Mouse (Mus musculus) 3134 (cell line): Measurements from ENCODE around the gene Nupr1.
A peak's percentile ranks its signal among the peaks of the same experiment; 100 is the strongest.

Experiments
- DNase-seq: peaks from one replicate; pipeline ENCODE4 v3.0.0-alpha.2; 2011; ENCODE audit warnings: low spot score; ENCODE audit not compliant: insufficient read length; ENCODE audit errors: extremely low read depth

Gene Nupr1

DNA sequence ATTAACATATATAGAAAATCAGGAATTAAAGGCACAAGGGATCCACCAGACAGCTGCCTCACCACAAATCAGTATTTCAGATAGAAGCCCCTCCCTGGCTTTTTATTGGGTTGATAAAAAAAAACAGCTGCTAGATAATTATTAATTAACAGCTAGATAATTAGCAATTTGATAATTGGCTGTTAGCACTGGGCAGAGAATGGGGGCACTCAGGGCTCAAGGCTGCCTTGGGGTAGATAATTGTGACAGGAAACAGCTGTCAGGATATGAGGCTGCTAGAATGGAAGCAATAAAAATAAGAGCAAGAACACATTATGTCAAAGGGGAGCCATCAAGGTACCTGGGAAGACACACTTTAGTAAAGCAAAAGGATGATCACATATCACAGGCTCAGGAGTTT, 14.3 kb upstream of the Nupr1 start:
- DNase-seq: no peak

DNA sequence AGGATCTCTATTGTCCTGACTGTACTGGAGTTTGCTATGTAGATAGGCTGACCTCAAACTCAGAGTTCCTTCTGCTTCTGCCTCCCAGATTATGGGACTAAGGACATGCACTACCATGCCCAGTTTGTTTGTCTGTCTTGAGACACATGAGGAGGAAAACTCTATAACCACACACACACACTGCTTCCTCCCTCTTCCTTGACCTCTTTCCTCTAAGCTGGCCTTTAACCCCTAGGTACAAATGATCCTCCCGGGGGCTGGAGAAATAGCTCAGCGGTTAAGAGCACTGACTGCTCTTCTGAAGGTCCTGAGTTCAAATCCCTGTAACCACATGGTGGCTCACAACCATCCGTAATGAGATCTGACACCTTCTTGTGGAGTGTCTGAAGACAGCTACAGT, 13.7 kb upstream of the Nupr1 start:
- DNase-seq: no peak

DNA sequence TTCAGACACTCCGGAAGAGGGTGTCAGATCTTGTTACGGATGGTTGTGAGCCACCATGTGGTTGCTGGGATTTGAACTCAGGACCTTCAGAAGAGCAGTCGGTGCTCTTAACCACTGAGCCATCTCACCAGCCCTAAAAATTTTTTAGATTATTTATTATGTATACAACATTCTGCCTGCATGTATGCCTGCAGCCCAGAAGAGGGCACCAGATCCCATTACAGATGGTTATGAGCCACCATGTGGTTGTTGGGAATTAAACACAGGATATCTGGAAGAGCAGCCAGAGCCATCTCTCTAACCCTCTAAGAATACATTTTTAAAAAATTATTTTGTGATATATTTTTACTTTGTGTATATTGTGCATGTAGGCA, 12.6 kb upstream of the Nupr1 start:
- DNase-seq: peak; percentile 57

DNA sequence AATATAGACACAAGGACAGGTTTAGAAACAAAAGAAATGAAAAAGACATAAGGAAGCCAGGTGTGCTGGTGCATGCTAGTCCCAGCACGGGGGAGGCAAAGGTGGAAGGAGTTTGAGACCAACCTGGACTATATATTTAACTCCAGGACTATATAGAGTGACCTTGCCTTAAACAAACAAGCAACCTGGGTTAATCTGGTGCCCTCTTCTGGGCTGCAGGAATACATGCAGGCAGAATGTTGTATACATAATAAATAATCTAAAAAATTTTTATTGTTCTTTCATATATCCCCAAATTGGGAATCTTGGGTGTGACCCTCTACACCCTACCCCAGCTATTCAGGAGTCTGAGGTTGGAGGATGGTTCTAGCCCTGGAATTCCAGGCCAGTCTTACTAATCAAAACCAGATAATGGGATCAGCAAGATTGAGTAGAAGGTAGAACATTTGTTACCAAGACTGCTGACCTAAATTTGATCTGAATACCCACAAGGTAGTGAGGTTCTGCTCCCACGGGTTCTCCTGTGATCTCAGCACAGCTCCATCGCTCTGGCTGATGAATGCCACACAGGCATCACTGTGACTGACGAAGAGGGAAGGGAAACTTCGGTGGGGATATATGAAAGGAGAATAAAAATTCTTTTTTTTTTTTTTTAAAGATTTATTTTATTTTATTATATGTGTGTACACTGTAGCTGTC, 12.0 kb upstream of the Nupr1 start:
- no peak for DNase-seq

DNA sequence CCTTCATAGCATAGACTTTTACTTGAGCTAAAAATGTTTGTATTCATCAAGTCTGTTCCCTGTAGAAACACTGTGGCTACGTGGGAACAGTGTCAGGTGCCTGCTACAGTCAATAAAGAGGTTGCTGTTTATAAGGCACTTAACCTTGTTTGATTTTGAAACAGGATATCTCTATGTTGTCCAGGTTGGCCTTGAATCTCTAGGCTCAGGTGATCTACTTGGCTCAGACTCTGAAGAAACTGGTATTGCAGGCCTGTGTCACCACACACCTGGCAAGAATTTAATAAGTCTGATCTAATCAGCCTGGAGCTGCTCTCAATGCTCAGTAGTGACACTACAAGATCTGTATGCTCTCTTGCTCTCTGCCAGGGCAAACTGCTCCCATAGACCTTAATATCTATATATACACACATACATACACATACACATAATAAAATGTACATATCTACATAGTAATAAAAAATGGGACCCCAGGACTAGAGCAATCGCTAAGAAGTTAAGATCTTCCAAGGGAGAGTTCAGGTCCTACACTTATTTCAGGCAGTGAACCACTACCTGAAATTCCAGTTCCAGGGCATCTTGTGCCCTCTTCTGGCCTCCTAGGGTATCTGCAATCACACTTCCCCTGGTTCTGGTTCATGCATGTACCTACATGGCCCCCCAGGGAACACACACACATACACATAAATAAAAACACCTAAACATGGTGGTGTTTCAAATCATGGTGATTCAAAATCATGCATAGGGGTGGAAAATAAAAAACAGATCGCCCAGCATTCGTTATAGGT, 6.3 kb upstream of the Nupr1 start:
- no peak for DNase-seq

DNA sequence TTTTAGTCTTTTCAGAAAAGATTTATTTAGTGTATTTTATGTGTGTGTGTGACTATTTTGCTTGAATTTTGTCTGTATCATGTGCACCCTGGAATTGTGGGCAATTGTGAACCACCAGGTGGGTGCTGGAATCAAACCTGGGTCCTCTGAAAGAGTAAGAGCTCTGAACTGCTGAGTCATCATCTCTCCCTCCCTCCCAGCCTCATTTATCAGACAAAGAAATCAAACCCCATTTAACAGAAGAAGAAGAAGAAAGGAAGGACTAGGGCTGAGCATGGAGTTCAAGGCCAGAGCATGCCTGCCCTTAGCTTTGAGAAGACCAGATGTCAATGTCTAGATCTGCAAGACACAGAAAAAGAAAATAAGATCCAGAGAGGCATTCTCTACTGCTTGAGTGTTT, 4.7 kb upstream of the Nupr1 start:
- DNase-seq: no peak

DNA sequence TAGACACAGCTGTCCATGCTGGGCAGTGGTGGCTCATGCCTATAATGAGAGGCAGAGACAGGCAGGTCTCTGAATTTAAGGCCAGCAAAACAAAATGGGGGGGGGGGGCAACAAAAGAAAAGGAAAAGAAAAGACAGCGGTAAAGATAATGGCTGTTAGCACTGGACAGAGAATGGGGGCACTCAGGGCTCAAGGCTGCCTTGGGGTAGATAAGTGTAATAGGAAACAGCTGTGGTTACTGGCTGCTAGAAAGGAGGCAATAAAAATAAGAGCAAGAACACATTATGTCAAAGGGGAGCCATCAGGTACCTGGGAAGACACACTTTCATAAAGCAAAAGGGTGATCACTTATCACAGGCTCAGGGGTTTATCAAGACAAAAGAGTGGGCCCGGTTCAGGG, 1.8 kb upstream of the Nupr1 start:
- no peak for DNase-seq

DNA sequence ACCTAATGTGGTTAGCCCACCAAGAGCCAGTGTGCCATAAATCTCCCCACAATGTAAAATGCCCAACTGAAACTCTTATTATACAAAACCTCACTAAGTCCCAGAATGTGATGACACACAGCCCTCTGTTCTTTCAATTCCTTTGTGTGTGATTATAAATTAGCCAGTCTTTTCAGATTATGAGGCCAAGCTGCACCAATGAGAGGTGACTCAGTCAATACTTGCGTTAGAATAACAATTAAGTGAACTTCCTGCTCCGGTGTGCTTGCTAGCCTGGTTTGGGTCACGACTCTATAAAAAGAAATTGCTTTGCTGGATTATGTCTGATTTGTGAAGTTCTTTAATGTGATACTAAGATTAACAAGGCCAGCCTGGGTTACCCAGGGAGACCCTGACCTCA, 746 bp downstream of the Nupr1 start:
- no peak for DNase-seq

DNA sequence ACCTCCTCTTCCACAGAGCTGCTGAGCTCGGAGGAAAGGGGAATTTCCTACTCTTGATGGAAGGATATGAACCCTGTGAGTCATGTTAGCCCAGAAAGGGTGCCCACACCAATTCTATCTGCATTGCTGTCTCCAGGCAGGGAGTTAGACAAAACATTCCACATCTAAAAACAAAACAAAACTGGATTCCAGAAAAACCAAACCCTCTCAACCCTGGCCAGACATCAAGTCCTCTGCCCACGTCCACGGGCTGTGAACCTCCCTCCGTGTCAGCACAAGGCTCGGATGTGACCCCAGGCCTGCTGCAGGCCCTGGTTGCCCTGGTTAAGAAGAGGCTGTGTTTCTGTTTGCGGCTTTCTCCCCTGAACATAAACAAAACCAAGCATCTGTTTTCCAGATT, 2.5 kb downstream of the Nupr1 start:
- DNase-seq: peak; percentile 73

DNA sequence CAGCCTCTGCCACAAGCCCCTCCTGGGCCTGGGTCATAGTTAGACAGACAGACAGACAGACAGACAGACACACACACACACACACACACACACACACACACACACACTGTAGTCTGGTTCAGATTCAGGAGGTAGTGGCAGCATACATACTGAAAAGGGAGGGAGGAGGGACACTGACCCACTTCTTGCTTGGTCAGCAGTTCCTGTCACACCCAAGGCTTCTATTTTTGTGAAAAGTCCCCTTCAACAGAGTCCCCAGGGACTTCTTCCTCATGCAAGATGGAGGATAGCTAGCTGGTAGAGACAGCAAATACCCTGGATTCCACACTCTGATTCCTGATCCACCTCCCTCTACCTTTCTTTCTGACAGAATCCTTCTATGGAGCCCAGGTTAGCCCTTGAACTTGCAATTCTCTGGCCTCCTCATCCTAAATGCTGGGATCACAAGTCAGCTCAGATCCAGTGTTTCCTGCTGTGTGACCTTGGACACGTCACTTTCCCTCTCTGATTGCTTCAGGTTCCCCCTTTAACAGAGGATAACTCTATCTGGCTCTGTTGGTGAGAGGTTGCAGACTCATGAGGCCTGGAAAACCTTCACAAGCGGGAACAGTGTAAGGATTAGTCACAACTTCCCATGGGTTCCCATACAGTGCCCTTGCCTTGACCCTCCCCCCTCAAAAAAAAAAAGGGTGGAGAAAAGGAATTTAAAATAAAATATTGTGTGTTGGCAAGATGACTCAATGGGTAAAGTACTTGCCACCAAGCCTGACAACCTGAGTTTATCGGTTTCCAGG, 4.7 kb downstream of the Nupr1 start:
- peak; percentile 67 for DNase-seq

DNA sequence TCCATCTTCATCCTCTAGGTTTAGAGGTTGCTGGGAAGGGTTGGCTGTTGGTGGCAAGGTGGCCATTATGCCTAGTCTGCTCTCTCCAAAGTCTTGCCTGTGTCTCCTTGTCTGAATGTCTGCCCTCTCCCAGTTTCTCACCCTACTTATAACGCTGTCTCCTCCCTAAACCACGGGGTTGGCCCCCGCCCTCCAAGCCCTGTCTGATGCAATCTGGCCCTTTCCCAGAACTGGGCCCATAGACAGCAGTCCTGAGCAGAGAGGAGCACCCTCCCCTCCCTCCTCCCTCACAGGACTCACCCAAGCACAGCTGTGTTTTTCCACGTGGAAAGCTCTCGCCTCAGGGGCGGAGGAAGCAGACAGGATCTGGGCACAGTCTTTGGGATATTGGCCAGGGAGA, 5.3 kb downstream of the Nupr1 start:
- peak; percentile 91 for DNase-seq

DNA sequence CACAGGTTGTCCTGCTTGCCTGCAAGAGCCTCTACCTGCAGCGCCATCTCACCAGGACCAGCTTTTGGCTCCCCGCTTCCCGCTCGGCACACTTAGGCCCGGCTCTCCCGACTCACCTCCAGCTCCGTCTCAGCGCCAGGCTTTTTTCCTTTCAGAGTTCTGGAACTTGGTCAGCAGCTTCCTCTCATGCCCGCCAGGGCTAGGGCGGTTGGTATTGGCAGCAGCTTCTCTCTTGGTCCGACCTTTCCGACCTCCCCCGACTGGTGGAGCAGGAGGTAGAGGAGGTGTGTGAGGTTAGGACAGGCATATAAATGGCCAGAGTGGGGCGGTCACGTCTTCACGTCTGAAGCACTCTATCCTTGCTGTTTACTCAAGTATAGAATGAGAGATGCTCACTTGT, 5.9 kb downstream of the Nupr1 start:
- peak; percentile 74 for DNase-seq

DNA sequence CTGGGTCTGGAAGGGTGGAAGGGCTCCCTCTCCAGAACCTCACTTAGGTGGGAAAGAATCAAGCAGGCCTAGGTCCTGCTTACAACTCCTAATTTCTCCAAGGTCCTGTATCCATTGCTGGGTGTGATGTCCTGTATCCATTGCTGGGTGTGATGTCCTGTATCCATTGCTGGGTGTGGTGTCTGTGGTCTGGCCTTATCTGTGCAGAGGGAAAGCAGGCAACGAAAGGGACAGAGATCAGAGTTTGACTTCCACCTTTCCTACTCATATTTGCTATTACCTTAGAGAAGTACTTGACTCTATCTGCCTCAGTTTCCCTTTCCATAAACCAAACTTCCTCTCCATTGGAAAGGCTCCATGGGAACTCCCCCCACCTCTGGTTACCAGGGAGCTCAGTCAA, 7.3 kb downstream of the Nupr1 start:
- no peak for DNase-seq

DNA sequence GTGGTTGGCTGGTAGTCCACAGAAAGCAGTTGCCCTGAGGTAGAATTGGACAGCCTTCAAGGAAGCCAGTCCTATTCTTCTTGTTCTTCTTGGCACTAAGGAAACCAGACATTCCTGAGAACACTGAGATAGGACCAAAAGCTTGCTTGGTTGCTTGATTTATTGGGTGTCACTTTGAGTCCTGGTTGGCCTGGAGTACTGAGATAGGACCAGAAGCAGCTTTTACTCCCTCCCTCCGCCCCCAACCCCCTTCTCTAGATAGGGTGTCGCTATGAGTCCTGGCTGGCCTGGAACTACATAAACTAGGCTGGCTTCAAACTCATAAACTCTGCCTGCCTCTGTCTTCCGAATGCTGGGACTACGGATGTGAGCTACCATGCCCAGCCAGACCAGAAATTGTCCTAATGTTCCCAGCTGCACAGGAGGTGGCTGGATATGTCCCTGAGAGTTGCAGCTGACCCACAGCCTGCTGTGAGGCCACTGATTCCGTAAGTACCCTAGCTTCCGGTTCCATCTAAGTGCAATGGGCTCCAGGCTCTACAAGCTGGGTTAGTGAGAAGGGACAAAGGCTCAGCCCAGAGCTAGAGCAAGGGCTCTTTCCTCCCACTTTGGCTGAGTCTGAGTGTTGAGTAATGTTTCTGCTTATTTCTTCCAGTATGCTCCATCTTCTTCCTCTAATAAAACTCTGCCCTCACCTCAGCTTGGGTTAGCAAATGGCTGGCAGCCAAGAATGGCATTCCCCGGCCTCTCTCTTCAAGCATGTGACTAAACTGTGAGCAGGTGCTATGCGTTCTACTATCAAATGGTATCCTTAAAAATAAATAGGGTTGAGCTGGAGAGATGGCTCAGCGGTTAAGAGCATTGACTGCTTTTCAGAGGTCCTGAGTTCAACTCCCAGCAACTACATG, 9.0 kb downstream of the Nupr1 start:
- peak; percentile 23 for DNase-seq

DNA sequence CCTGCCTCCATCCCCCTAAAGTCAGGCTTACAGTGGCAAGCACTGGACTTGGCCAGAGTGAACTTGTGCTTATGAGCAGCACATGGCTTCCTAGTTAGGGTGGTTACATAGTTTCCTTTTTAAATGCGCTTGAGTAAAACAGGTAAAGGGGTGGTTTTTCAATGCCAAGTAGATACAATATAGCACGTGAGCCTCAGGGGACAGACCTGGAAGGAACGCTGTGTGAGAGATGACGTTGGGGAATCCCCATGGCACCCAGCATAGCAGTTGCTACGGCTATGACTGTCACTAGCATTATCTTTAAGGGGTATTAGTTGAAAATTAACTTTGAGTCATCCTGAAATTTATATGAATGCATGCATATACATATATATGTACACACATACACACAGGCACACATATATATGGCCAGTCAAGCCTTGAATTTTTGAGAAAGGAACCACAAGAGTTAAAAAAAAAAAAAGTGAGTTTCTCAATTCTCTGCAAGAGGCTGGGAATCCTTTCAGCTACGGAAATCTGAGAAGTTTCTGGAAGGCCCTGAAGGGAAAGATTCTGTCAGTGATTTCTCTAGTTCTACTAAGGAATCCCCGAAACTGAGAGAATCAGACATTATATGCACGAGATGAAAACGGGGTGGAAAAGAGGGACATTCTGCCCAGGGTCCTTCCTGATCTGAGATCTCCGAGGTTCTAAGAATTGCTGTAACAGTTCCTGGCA, 10.9 kb downstream of the Nupr1 start:
- DNase-seq: no peak

DNA sequence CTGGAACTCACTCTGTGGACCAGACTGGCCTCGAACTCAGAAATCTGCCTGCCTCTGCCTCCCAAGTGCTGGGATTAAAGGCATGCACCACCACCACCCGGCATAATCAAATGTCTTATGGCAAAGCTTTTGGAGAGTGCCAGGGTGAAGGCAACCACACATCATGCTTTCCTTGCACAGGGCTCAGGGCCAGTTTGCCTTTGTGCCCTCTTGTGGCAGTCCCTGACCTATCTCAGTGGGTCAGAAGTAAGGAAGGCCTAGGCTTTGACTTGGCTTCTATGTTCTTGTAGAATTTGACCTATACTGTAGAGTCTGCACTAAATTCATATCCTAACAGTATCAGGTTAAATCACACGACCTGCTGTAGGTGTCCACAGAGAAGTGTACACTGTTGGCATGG, 14.0 kb downstream of the Nupr1 start:
- DNase-seq: no peak

DNA sequence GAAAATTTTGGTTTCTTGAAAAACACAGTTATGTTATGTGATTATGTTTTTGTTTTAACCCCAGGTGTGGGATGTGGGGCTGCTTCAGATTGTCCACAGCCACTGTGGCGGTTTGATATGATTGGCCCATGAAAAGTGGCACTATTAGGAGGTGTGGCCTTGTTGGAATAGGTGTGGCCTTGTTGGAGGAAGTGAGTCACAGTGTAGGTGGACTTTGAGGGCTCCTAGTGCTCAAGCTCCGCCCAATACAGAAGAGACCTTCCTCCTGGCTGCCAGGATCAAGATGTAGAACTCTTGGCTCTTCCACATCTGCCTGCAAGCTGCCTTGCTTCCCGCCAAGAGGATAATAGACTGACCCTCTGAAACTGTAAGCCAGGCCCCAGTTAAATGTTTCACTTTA, 17.9 kb downstream of the Nupr1 start:
- DNase-seq: no peak

DNA sequence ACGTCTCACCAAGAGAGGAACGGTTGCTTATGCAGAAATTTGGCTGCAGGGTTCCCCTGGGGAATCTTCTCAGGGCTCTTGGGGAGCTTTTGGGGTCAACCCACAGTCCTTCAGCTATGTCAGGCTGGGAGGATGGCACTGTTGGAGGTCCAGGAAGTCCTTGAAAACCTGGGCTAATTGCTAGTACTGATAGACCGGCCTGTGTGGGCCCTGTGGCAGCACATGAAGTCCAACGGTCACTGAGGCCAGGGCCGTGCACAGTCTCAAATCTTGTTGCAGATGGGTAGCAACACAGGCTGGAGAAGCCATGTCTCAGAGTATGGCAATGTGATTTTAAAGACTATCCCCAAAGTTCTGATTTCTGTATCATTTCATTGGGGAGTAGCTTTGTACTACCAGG, 22.9 kb downstream of the Nupr1 start:
- DNase-seq: no peak

DNA sequence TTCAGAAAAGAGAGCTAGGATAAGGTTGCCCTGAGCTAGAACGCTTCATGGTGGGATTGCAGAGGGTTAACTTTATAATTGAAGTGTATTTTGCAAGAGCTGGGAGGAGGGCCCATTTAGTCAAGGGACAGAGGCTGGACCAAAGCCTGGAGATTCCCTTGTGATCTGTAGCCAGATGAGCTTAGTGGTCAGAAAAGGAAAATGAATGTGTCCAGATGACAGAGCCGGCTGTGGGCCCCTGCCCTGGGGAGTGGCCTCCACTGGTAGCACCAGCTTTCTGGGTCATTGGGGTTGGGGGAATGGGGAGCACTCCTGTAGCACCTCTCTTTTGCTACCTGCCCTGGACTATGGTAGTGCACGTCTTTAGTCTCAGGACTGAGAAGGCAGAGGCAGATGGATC, 23.6 kb downstream of the Nupr1 start:
- DNase-seq: peak; percentile 23

DNA sequence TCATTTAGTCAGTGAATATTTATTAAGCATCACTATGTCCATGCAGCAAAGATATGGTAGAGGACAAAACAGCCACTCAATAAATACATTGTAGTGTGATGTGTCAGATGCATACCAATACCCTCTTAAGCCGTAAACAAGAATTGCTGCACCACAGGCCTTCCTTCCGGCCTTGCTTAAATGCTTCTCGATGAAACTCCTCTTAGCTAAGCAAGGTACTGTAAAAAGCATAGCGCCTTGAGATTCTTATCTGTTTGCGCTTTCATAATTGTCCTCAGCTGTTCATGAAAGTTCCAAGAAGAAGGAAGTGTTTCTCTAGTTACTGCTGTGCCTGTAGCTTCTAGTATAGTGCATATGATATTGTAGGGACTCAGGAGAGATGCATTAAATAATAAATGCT, 24.1 kb downstream of the Nupr1 start:
- DNase-seq: no peak
